Mouse (Mus musculus) limb, embryonic 14.5 days (tissue): ENCODE measurements around the gene Lrrfip2. TPM values are rescaled to one million over a fixed set of nuclear protein-coding genes. Genes with fewer than 3 reads are reported as not detected.
A peak's percentile ranks its signal among the peaks of the same experiment; 100 is the strongest.

Experiments used
- ATAC-seq: fragments of 200-750 bp; cut with Nextera tagmentation; 2 replicates; pipeline ENCODE4 v1.8.0; 2017; ENCODE audit warnings: low read depth, moderate number of reproducible peaks, moderate TSS enrichment; ENCODE audit not compliant: low FRiP score
- DNase-seq: peaks from one replicate; pipeline ENCODE4 v3.0.0-alpha.2; 2015; ENCODE audit warnings: low spot score
- H3K27ac ChIP-seq: fragments of 300-500 bp; sonication (generic); replicated peaks from 2 replicates; pipeline ENCODE4 v1.5.1; 2014; ENCODE audit warnings: low read depth, mild to moderate bottlenecking, low read length, moderate library complexity, mixed read lengths
- H3K27me3 ChIP-seq: fragments of 300-500 bp; sonication (generic); 2 replicates; pipeline ENCODE4 v1.6.1; 2014; ENCODE audit warnings: low read length, mixed read lengths; ENCODE audit not compliant: control insufficient read depth, insufficient read depth
- H3K36me3 ChIP-seq: fragments of 300-500 bp; sonication (generic); 2 replicates; pipeline ENCODE4 v1.6.1; 2014; ENCODE audit warnings: mild to moderate bottlenecking, low read length, moderate library complexity, mixed read lengths; ENCODE audit not compliant: control insufficient read depth, insufficient read depth
- H3K4me1 ChIP-seq: fragments of 300-500 bp; sonication (generic); 2 replicates; pipeline ENCODE4 v1.6.1; 2014; ENCODE audit warnings: antibody characterized with exemption, low read length, mixed read lengths; ENCODE audit not compliant: control insufficient read depth, insufficient read depth
- H3K4me2 ChIP-seq: fragments of 300-500 bp; sonication (generic); replicated peaks from 2 replicates; pipeline ENCODE4 v1.6.1; 2014; ENCODE audit warnings: low read depth, mild to moderate bottlenecking, low read length, moderate library complexity; ENCODE audit not compliant: severe bottlenecking
- H3K4me3 ChIP-seq: fragments of 300-500 bp; sonication (generic); replicated peaks from 2 replicates; pipeline ENCODE4 v1.5.1; 2014; ENCODE audit warnings: low read length
- H3K9ac ChIP-seq: fragments of 300-500 bp; sonication (generic); 2 replicates; pipeline ENCODE4 v1.6.1; 2014; ENCODE audit warnings: mild to moderate bottlenecking, low read depth, low read length, moderate library complexity; ENCODE audit not compliant: severe bottlenecking
- H3K9me3 ChIP-seq: fragments of 300-500 bp; sonication (generic); 2 replicates; pipeline ENCODE4 v1.6.1; 2016; ENCODE audit warnings: low read length; ENCODE audit not compliant: control insufficient read depth
- POLR2A ChIP-seq: fragments of 200-500 bp; IDR thresholded peaks from 2 replicates; pipeline ENCODE4 v1.8.0; 2012; ENCODE audit warnings: inconsistent platforms, mild to moderate bottlenecking, moderate library complexity, borderline replicate concordance; ENCODE audit not compliant: insufficient read depth, insufficient read length; ENCODE audit errors: extremely low read depth
- WGBS: fragments of 180-500 bp; shearing (Covaris S2); extraction: QIAGEN DNeasy Blood & Tissue Kit; methylation state at CpG from one replicate; pipeline ENCODE4 v1.1.7; 2014; 5-methylcytosine and 5-hydroxymethylcytosine counted together
- polyA plus RNA-seq, 2 experiments: library from polyadenylated mRNA; depleted of rRNA in 1 of 2; stranded (reverse) in 1 of 2; unstranded in 1 of 2; fragments of >200 nt; fragmentation: Nextera tagmentation in 1 of 2; extraction: Ambion mirVana in 1 of 2; gene quantifications; 2 replicates each; pipeline versions ENCODE4 v1.2.1 to v1.2.3; 2012 to 2014

Gene Lrrfip2
- 22.0 and 36.6 TPM in 2 replicates for polyA plus RNA-seq (2012; rRNA removed)
- polyA plus RNA-seq (2014; fragmentation: Nextera tagmentation; extraction: Ambion mirVana): 37.4 and 37.5 TPM in 2 replicates

- peak within 1 kb of the TSS; percentile 52 for H3K4me2 ChIP-seq
- peaks cover 3% of the 10 kb centered on the region; the same call in 1 of the 2 replicates for H3K36me3 ChIP-seq
- peak within 1 kb of the TSS; percentile 61 for H3K27ac ChIP-seq
- peak within 1 kb of the TSS; percentile 84 for H3K9ac ChIP-seq
- DNase-seq: no peak
- no peaks in the 10 kb centered on the region for H3K27me3 ChIP-seq
- H3K4me1 ChIP-seq: peaks cover 14% of the 10 kb centered on the region; the same call in 1 of the 2 replicates
- no peaks in the 10 kb centered on the region for H3K9me3 ChIP-seq
- H3K4me3 ChIP-seq: peak within 1 kb of the TSS; percentile 89
- TF ChIP-seq POLR2A: no peak
- WGBS: 29% methylated on average over 14 of the region's 14 CpGs
- no peak for ATAC-seq
These were observed at the start of gene Lrrfip2 for GRCm38 (mm10) chr9:111117126-111117642. TSS of gene Lrrfip2 (plus strand) at chr9:111117592.

- Histone ChIP-seq H3K9me3 (peaks cover 8% of the 10 kb centered on the region; the same call in 1 of the 2 replicates), H3K4me1 (peaks cover 4% of the 10 kb centered on the region; the same call in 1 of the 2 replicates), H3K9ac (no peak overlapping the region), H3K4me2 (no peak overlapping the region), H3K27me3 (no peaks in the 10 kb centered on the region), H3K36me3 (no peaks in the 10 kb centered on the region), H3K27ac (no peak overlapping the region), H3K4me3 (no peak overlapping the region)
- no peak for TF ChIP-seq POLR2A
- 25% methylated on average over 4 of the region's 4 CpGs for WGBS
- DNase-seq (peak; percentile 51), ATAC-seq (no peak)
These were observed 46.8 kb upstream of the Lrrfip2 start for GRCm38 (mm10) chr9:111070546-111070961.

- no peak for TF ChIP-seq POLR2A
- peak; percentile 57 for DNase-seq
These were observed 45.2 kb upstream of the Lrrfip2 start for GRCm38 (mm10) chr9:111072175-111072574.

GRCm38 (mm10) chr9:111072971-111073370 is 44.4 kb upstream of the Lrrfip2 start:
- Histone ChIP-seq H3K27ac (no peak overlapping the region), H3K9ac (no peak overlapping the region), H3K4me2 (no peak overlapping the region), H3K4me1 (peaks cover 4% of the 10 kb centered on the region; the same call in 1 of the 2 replicates), H3K27me3 (no peaks in the 10 kb centered on the region), H3K4me3 (no peak overlapping the region), H3K9me3 (peaks cover 8% of the 10 kb centered on the region; the same call in 1 of the 2 replicates), H3K36me3 (no peaks in the 10 kb centered on the region)
- no peak for TF ChIP-seq POLR2A
- 74% methylated on average over 4 of the region's 4 CpGs for WGBS
- ATAC-seq (no peak), DNase-seq (no peak)

More at GRCm38 (mm10) chr9:111072175-111072574, 45.2 kb upstream of the Lrrfip2 start:
- Histone ChIP-seq H3K9me3 (peaks cover 8% of the 10 kb centered on the region; the same call in 1 of the 2 replicates), H3K4me3 (no peak overlapping the region), H3K27me3 (no peaks in the 10 kb centered on the region), H3K36me3 (no peaks in the 10 kb centered on the region), H3K4me1 (peaks cover 4% of the 10 kb centered on the region; the same call in 1 of the 2 replicates), H3K27ac (no peak overlapping the region), H3K9ac (no peak overlapping the region), H3K4me2 (no peak overlapping the region)
- ATAC-seq: no peak
- 43% methylated on average over 7 of the region's 7 CpGs for WGBS

GRCm38 (mm10) chr9:111077745-111078144 is 39.6 kb upstream of the Lrrfip2 start:
- DNase-seq: no peak
- Histone ChIP-seq H3K4me3 (no peak overlapping the region), H3K27ac (no peak overlapping the region), H3K4me2 (no peak overlapping the region), H3K9ac (no peak overlapping the region), H3K27me3 (no peaks in the 10 kb centered on the region), H3K9me3 (peaks cover 8% of the 10 kb centered on the region; the same call in 1 of the 2 replicates), H3K36me3 (no peaks in the 10 kb centered on the region), H3K4me1 (no peaks in the 10 kb centered on the region)
- no peak for ATAC-seq
- WGBS: 65% methylated on average over 5 of the region's 5 CpGs
- TF ChIP-seq POLR2A: no peak
